Mouse (Mus musculus): ENCODE data around the gene Bcl2l10. TPM values are rescaled to one million over a fixed set of nuclear protein-coding genes. Genes with fewer than 3 reads are reported as not detected.
"Not testable (repeated sequence)": the region's sequence is repeated elsewhere in the genome, so short reads cannot be mapped to it uniquely, and the experiment has no call there.

Gene Bcl2l10
- total and polyA plus RNA-seq, 2 experiments from 2014 or later = not detected

DNA sequence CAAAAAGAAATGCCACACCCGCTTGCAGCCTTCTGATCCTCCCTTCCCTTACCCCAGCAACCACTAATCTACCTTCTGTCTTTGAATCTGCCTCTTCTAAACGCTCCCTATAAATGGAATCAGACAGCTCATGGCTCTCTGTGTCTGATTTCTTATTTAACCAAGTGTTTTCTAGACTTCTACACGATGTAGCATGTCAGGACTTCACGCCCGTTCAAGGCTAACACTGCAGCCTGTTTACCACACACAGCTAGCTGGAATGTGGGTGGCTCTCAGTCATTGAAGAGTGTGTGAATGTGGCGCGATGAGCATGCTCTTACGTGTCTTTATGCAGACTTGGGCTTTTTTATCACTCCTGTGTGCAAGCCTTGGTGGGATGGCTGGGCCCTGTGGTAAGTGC, 5.5 kb downstream of the Bcl2l10 start:
- no peak overlapping the region for H3K4me2 ChIP-seq (ENCODE audit: low read depth, low read length, poor library complexity, severe bottlenecking)
- ATAC-seq (ENCODE audit: low FRiP score) (no peak), DNase-seq (ENCODE audit: low spot score) (no peak)
- H3K27ac ChIP-seq (ENCODE audit: low read depth, low read length) = no peak overlapping the region
- no peak overlapping the region for H3K4me3 ChIP-seq (ENCODE audit: low read depth, low read length)
- TF ChIP-seq CTCF (IDR thresholded peaks at IDR 0.05) = no peak
- H3K9ac ChIP-seq (replicated peaks; ENCODE audit: low read length, poor library complexity, severe bottlenecking) = no peak overlapping the region
- no peaks in the 10 kb centered on the region for H3K27me3 ChIP-seq (ENCODE audit: insufficient read depth, low read length)
- no peaks in the 10 kb centered on the region for H3K4me1 ChIP-seq (ENCODE audit: insufficient read depth, low read length)
- H3K9me3 ChIP-seq (ENCODE audit: low read length) = no peaks in the 10 kb centered on the region
- H3K36me3 ChIP-seq (ENCODE audit: insufficient read depth, low read length) = no peaks in the 10 kb centered on the region
- WGBS = 73% methylated on average over 8 of the region's 8 CpGs

DNA sequence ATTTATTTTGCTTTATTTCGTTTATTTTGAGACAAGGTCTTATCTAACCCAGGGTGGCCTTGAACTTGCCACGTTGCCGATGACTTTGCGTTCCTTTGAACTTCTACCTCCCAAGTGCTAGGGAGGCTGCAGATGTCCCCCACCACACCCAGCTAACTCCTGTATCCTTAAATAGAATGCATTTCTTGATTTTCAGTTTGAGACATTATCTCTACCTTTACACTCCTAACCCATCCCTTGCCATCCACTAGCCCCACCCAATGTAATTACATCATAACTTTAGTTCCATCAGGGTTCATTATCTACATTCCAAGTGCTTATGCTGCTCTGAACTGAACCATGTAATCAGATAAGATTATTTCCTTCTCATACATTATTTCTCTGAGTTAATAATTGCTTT, 8.2 kb downstream of the Bcl2l10 start:
- ATAC-seq (ENCODE audit: low FRiP score) (no peak), DNase-seq (ENCODE audit: low spot score) (no peak)
- Histone ChIP-seq H3K4me1 (ENCODE audit: insufficient read depth, low read length) (no peaks in the 10 kb centered on the region), H3K9me3 (ENCODE audit: low read length) (no peaks in the 10 kb centered on the region), H3K27ac (ENCODE audit: low read depth, low read length) (no peak overlapping the region), H3K27me3 (ENCODE audit: insufficient read depth, low read length) (no peaks in the 10 kb centered on the region), H3K9ac (replicated peaks; ENCODE audit: low read length, poor library complexity, severe bottlenecking) (no peak overlapping the region), H3K4me3 (ENCODE audit: low read depth, low read length) (no peak overlapping the region), H3K36me3 (ENCODE audit: insufficient read depth, low read length) (no peaks in the 10 kb centered on the region), H3K4me2 (ENCODE audit: low read depth, low read length, poor library complexity, severe bottlenecking) (no peak overlapping the region)
- no peak for TF ChIP-seq CTCF (IDR thresholded peaks at IDR 0.05)
- WGBS = 86% methylated on average over 4 of the region's 4 CpGs

DNA sequence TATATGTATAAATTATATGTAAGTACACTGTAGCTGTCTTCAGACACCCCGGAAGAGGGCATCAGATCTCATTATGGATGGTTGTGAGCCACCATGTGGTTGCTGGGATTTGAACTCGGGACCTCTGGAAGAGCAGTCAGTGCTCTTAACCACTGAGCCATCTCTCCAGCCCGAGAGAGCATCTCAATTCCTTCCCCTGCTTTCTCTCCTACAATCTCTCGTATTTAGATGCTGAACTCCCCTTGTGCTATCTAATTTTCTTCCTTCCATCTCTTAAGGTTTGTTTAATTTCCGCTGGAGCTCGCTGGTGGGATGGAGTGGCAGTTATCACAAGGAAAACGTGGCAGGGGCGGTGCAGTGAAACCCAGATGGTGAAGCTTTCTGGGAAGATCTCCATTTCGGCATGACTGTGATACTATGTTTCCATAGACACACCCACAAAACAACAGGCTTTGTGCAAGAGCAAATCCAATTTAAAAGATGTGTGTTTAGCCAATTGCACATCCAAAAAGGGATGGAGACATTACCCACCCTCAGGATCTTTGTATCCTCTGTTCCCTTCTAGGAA, 9.6 kb downstream of the Bcl2l10 start:
- ATAC-seq (ENCODE audit: low FRiP score) (no peak), DNase-seq (ENCODE audit: low spot score) (no peak)
- Histone ChIP-seq H3K4me1 (ENCODE audit: insufficient read depth, low read length) (no peaks in the 10 kb centered on the region), H3K4me3 (ENCODE audit: low read depth, low read length) (no peak overlapping the region), H3K9me3 (ENCODE audit: low read length) (no peaks in the 10 kb centered on the region), H3K36me3 (ENCODE audit: insufficient read depth, low read length) (no peaks in the 10 kb centered on the region), H3K27me3 (ENCODE audit: insufficient read depth, low read length) (no peaks in the 10 kb centered on the region), H3K4me2 (ENCODE audit: low read depth, low read length, poor library complexity, severe bottlenecking) (no peak overlapping the region), H3K27ac (ENCODE audit: low read depth, low read length) (no peak overlapping the region), H3K9ac (replicated peaks; ENCODE audit: low read length, poor library complexity, severe bottlenecking) (no peak overlapping the region)
- TF ChIP-seq CTCF (IDR thresholded peaks at IDR 0.05) = no peak
- 81% methylated on average over 9 of the region's 9 CpGs for WGBS

DNA sequence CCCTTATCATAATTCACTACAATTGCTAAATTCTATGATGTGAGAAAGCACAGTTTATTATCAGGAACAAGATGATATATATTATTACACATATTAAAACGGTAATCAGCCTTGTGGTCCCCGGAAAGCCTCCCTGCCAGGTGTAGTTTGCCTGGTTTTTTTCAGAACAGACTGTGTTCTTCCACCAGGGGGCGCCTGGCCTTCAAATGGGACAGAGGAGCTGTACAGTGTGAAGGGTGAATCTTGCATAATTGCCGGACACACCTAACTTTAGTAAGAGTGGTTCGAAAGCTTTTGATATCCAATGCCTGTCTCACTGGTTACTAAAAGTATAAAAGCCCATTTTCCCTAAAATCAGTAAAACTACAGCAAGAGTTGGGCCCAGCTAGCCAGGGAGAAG, 14.1 kb downstream of the Bcl2l10 start:
- H3K27me3 ChIP-seq (ENCODE audit: insufficient read depth, low read length) = no peaks in the 10 kb centered on the region
- H3K4me3 ChIP-seq (ENCODE audit: low read depth, low read length) = no peak overlapping the region
- peak; percentile 81 for TF ChIP-seq CTCF (IDR thresholded peaks at IDR 0.05)
- WGBS = 35% methylated on average over 5 of the region's 5 CpGs
- DNase-seq (ENCODE audit: low spot score) (peak; percentile 61), ATAC-seq (ENCODE audit: low FRiP score) (no peak)
- H3K9me3 ChIP-seq (ENCODE audit: low read length) = no peaks in the 10 kb centered on the region
- H3K27ac ChIP-seq (ENCODE audit: low read depth, low read length) = no peak overlapping the region
- H3K4me2 ChIP-seq (ENCODE audit: low read depth, low read length, poor library complexity, severe bottlenecking) = no peak overlapping the region
- no peaks in the 10 kb centered on the region for H3K4me1 ChIP-seq (ENCODE audit: insufficient read depth, low read length)
- no peak overlapping the region for H3K9ac ChIP-seq (replicated peaks; ENCODE audit: low read length, poor library complexity, severe bottlenecking)
- H3K36me3 ChIP-seq (ENCODE audit: insufficient read depth, low read length) = no peaks in the 10 kb centered on the region

DNA sequence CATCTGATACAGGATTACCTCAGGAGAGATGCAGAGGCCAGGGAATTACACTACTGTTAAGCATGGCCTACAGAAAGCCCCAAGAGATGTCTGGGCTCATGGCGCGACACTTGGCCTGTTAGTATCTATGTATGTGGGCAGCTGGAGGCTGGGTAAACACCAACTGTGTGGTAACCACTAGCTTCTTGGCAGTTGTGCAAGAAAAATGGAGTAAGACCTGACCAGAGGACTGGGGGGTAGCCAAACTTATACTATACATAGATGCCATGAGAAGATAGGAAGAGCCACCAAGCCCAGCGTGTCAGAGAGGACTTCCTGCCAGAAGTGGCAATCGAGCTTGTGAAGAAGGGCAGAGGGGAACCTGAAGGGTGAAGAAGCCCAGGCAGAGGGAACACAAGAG, 14.6 kb downstream of the Bcl2l10 start:
- H3K9ac ChIP-seq (replicated peaks; ENCODE audit: low read length, poor library complexity, severe bottlenecking) = no peak overlapping the region
- WGBS = 84% methylated on average over 4 of the region's 4 CpGs
- H3K36me3 ChIP-seq (ENCODE audit: insufficient read depth, low read length) = no peaks in the 10 kb centered on the region
- no peaks in the 10 kb centered on the region for H3K4me1 ChIP-seq (ENCODE audit: insufficient read depth, low read length)
- TF ChIP-seq CTCF (IDR thresholded peaks at IDR 0.05) = no peak
- H3K27ac ChIP-seq (ENCODE audit: low read depth, low read length) = no peak overlapping the region
- no peak overlapping the region for H3K4me2 ChIP-seq (ENCODE audit: low read depth, low read length, poor library complexity, severe bottlenecking)
- no peaks in the 10 kb centered on the region for H3K9me3 ChIP-seq (ENCODE audit: low read length)
- DNase-seq (ENCODE audit: low spot score) (no peak), ATAC-seq (ENCODE audit: low FRiP score) (no peak)
- no peaks in the 10 kb centered on the region for H3K27me3 ChIP-seq (ENCODE audit: insufficient read depth, low read length)
- no peak overlapping the region for H3K4me3 ChIP-seq (ENCODE audit: low read depth, low read length)

DNA sequence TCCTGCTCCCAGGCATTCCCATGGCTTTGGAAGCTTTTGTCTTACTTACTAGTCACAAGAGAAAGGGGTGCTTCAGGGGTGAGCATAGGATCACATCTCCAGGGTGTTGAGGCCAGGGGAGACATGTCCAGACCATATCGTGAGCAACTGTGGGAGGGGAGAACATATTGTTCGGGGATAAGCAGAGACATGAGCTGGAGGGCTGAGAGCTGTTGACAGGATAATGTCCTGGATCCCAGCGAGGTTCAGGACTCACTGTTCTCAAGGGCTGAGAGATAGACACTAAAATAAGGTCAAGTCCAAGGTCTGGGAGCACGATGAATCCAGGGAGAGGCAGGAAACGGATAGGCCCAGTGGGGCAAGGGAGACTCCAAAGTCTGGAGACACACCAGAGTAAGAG, 15.4 kb downstream of the Bcl2l10 start:
- ATAC-seq (ENCODE audit: low FRiP score) (no peak), DNase-seq (ENCODE audit: low spot score) (no peak)
- Histone ChIP-seq H3K27me3 (ENCODE audit: insufficient read depth, low read length) (no peaks in the 10 kb centered on the region), H3K4me2 (ENCODE audit: low read depth, low read length, poor library complexity, severe bottlenecking) (no peak overlapping the region), H3K4me3 (ENCODE audit: low read depth, low read length) (no peak overlapping the region), H3K9ac (replicated peaks; ENCODE audit: low read length, poor library complexity, severe bottlenecking) (no peak overlapping the region), H3K9me3 (ENCODE audit: low read length) (no peaks in the 10 kb centered on the region), H3K27ac (ENCODE audit: low read depth, low read length) (no peak overlapping the region), H3K36me3 (ENCODE audit: insufficient read depth, low read length) (no peaks in the 10 kb centered on the region), H3K4me1 (ENCODE audit: insufficient read depth, low read length) (no peaks in the 10 kb centered on the region)
- 80% methylated on average over 5 of the region's 5 CpGs for WGBS
- TF ChIP-seq CTCF (IDR thresholded peaks at IDR 0.05) = no peak

DNA sequence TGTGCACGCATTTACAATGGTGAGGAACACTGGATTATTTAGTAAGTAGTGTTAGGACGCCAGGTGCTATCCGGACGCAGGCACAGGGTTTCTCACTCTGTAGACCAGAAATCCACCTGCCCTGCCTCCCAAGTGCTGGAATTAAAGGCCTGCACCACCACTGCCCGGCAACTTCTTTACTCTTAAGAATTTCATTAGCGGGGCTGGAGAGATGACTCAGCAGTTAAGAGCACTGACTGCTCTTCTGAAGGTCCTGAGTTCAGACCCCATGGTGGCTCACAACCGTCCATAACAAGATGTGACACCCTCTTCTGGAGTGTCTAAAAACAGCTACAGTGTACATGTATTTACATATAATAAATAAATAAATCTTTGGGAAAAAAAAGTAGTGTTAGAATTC, 16.1 kb downstream of the Bcl2l10 start:
- not testable (repeated sequence) for H3K4me1 ChIP-seq (ENCODE audit: insufficient read depth, low read length); H3K9me3 ChIP-seq (ENCODE audit: low read length); H3K4me2 ChIP-seq (ENCODE audit: low read depth, low read length, poor library complexity, severe bottlenecking); DNase-seq (ENCODE audit: low spot score); H3K9ac ChIP-seq (replicated peaks; ENCODE audit: low read length, poor library complexity, severe bottlenecking); H3K36me3 ChIP-seq (ENCODE audit: insufficient read depth, low read length); H3K4me3 ChIP-seq (ENCODE audit: low read depth, low read length); ATAC-seq (ENCODE audit: low FRiP score); H3K27ac ChIP-seq (ENCODE audit: low read depth, low read length); H3K27me3 ChIP-seq (ENCODE audit: insufficient read depth, low read length)
- 68% methylated on average over 7 of the region's 7 CpGs for WGBS
